Mouse (Mus musculus): ENCODE data around the gene Ooep. TPM values are rescaled to one million over a fixed set of nuclear protein-coding genes. Genes with fewer than 3 reads are reported as not detected.

The Ooep gene
- polyA plus RNA-seq, 1 experiment: 6.3 TPM

DNA sequence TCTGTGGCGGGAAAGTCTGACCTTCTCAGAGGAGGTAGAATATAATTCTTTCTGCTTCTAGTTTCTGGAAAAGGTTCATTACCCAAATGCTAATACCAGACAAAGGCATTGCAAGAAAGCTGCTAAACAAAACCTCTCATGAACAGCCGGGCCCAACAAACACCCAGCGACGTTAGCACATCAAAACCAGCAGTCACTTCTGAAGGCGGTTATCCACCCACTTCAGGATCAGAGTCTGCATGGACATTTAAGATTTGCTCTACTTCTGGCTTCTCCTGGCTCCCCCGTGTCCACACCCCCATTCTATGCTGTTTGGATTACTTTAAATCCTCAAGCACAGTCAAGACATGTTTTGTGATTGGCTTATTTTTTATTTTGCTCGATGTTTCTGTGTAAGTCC lies 16.1 kb upstream of the Ooep start:
- TF ChIP-seq POLR2A (IDR thresholded peaks at IDR 0.05; ENCODE audit: borderline replicate concordance, control insufficient read depth, low read depth, low read length) (no peak), CTCF (IDR thresholded peaks at IDR 0.05; ENCODE audit: control insufficient read depth, insufficient read depth, low read length) (no peak)
- Histone ChIP-seq H3K27ac (ENCODE audit: control insufficient read depth, insufficient read depth, low read depth, low read length, poor library complexity) (no peak overlapping the region), H3K4me1 (ENCODE audit: control insufficient read depth, insufficient read depth, low read length) (no peaks in the 10 kb centered on the region), H3K4me3 (replicated peaks; ENCODE audit: control insufficient read depth, low read depth, low read length) (no peak overlapping the region)
- 67% methylated on average over 7 of the region's 7 CpGs for WGBS

DNA sequence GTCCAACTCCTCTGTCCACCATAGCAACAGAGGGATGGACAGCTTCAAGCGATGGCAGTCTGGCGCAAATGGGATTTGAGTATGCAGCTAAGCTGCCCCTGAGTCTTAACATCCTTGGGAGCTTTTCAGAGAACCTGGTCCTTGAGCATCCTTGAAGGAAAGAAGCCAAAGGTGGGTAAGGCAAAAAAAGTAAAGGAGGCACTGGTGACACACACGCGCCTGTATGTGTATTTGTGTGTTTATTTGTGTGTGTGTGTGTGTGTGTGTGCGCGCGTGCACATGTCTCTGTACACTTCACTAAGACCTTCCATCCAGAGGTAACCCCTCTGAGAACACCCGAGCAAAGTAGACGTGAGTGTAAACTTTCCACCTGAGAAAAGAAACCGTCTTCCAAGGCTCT lies 15.2 kb upstream of the Ooep start:
- H3K4me3 ChIP-seq (replicated peaks; ENCODE audit: control insufficient read depth, low read depth, low read length): no peak overlapping the region
- no peaks in the 10 kb centered on the region for H3K4me1 ChIP-seq (ENCODE audit: control insufficient read depth, insufficient read depth, low read length)
- TF ChIP-seq POLR2A (IDR thresholded peaks at IDR 0.05; ENCODE audit: borderline replicate concordance, control insufficient read depth, low read depth, low read length): no peak
- no peak for TF ChIP-seq CTCF (IDR thresholded peaks at IDR 0.05; ENCODE audit: control insufficient read depth, insufficient read depth, low read length)
- no peak overlapping the region for H3K27ac ChIP-seq (ENCODE audit: control insufficient read depth, insufficient read depth, low read depth, low read length, poor library complexity)
- 83% methylated on average over 10 of the region's 10 CpGs for whole genome bisulfite sequencing

DNA sequence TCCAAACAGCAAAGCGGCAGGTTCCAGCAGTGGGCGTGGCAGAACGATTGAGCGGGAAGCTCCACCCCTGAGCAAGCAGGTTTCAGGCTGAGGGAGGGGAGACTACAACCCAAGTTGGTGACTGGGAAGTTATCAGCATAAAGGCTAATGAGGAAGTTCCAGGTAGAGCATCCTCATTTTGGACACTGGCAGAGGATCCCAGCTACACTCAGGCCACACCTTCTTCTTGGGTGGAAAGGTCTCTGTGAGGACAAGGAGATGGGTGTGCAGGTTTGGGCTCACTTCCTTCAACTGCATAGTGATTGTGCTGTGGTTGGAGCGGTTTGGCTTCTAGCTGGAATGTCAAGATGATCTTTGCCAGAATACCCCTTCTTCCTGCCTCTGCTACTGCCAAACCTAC lies 11.5 kb upstream of the Ooep start:
- Histone ChIP-seq H3K4me3 (replicated peaks; ENCODE audit: control insufficient read depth, low read depth, low read length) (no peak overlapping the region), H3K4me1 (ENCODE audit: control insufficient read depth, insufficient read depth, low read length) (no peaks in the 10 kb centered on the region; the same call in 1 of the 2 replicates), H3K27ac (ENCODE audit: control insufficient read depth, insufficient read depth, low read depth, low read length, poor library complexity) (no peak overlapping the region)
- WGBS: 44% methylated on average over 5 of the region's 5 CpGs
- TF ChIP-seq POLR2A (IDR thresholded peaks at IDR 0.05; ENCODE audit: borderline replicate concordance, control insufficient read depth, low read depth, low read length): no peak
- no peak for TF ChIP-seq CTCF (IDR thresholded peaks at IDR 0.05; ENCODE audit: control insufficient read depth, insufficient read depth, low read length)

DNA sequence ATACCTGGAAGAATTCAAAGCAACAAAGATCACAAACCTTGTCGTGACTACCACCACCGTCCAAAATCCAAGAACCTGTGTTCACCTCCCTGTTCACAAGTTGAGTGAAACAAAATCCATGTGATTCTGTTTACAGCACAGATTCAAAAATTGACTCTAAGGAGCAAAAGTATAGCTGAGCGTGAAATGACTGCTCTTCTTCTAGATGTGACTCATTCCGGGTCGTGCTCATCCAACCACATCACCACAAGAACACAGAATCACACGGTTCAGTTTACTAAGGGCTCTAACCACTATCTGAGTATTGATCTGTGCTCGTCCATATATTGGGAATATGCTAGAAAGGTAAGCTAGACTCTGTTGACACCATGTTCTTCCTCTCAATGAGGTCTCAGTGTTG lies 8.4 kb upstream of the Ooep start:
- TF ChIP-seq POLR2A (IDR thresholded peaks at IDR 0.05; ENCODE audit: borderline replicate concordance, control insufficient read depth, low read depth, low read length) (no peak), CTCF (IDR thresholded peaks at IDR 0.05; ENCODE audit: control insufficient read depth, insufficient read depth, low read length) (no peak)
- H3K4me1 ChIP-seq (ENCODE audit: control insufficient read depth, insufficient read depth, low read length): no peaks in the 10 kb centered on the region; the same call in 1 of the 2 replicates
- WGBS: 82% methylated on average over 7 of the region's 7 CpGs
- no peak overlapping the region for H3K27ac ChIP-seq (ENCODE audit: control insufficient read depth, insufficient read depth, low read depth, low read length, poor library complexity)
- no peak overlapping the region for H3K4me3 ChIP-seq (replicated peaks; ENCODE audit: control insufficient read depth, low read depth, low read length)

DNA sequence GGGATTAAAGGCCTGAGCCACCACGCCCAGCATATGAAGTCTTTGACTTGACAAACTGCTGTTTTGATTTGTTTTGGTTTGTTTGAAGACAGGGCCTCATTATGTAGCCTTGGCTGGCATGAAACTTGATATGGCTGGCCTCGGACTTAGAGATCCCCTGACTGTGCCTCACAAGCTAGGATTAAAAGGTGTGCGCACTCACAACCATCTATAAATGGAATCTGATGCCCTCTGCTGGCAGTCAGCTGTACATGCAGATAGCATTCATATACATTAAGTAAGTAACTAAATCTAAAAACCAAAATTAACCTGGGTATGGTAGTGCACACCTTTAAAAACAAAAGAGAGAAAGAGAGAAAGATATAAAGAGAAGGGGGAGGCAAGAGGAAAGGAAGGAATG lies 7.4 kb upstream of the Ooep start:
- 54% methylated on average over 3 of the region's 3 CpGs for WGBS
- no peak overlapping the region for H3K4me3 ChIP-seq (replicated peaks; ENCODE audit: control insufficient read depth, low read depth, low read length)

DNA sequence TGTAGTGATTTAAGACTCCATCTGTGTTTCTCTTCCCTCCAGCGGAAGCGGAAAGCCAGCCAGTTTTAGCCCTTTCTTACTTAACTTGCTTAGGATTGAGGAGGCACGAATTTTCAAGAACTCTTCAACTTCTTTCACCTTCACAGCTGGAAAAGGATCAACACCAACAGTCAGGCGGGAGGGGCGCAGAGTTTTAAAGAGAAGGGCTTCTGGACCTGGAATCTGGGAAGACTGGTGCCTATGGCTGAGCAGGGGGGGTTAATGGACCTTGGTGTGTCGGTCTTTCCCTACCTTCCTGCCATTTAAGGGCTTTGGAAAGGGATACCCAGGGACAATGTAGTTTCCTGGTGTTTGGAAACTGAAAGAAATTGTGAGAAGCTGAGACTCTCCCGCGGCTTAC lies 979 bp downstream of the Ooep start:
- Histone ChIP-seq H3K4me3 (replicated peaks; ENCODE audit: control insufficient read depth, low read depth, low read length) (no peak overlapping the region), H3K4me1 (ENCODE audit: control insufficient read depth, insufficient read depth, low read length) (no peaks in the 10 kb centered on the region), H3K27ac (ENCODE audit: control insufficient read depth, insufficient read depth, low read depth, low read length, poor library complexity) (no peak overlapping the region)
- TF ChIP-seq CTCF (IDR thresholded peaks at IDR 0.05; ENCODE audit: control insufficient read depth, insufficient read depth, low read length) (no peak), POLR2A (IDR thresholded peaks at IDR 0.05; ENCODE audit: borderline replicate concordance, control insufficient read depth, low read depth, low read length) (no peak)
- 69% methylated on average over 8 of the region's 8 CpGs for WGBS

More for the DNA sequence above, 7.4 kb upstream of the Ooep start:
- 0 out of 2 replicates have a peak, but pooled peaks have one; percentile 20 for TF ChIP-seq CTCF (IDR thresholded peaks at IDR 0.05; ENCODE audit: control insufficient read depth, insufficient read depth, low read length)
- TF ChIP-seq POLR2A (IDR thresholded peaks at IDR 0.05; ENCODE audit: borderline replicate concordance, control insufficient read depth, low read depth, low read length): no peak
- Histone ChIP-seq H3K4me1 (ENCODE audit: control insufficient read depth, insufficient read depth, low read length) (no peaks in the 10 kb centered on the region; the same call in 1 of the 2 replicates), H3K27ac (ENCODE audit: control insufficient read depth, insufficient read depth, low read depth, low read length, poor library complexity) (no peak overlapping the region)

DNA sequence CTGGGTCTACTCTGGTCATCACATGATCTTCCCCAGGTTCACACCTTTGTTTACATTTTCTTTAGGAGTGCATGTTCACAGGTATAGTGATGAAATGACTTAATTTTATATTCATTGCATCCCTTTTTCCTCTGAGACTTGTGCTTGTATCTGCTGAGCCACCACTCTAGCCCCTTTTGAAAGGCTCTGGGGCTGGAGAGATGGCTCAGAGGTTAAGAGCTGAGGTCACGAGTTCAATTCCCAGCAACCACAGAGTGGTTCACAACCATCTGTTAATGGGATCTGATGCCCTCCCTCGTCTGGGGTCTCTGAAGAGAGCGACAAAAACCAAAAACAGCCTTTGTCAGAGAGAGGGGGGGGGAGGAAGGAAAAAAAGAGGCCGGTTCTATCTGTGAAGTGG lies 3.0 kb downstream of the Ooep start:
- Histone ChIP-seq H3K27ac (ENCODE audit: control insufficient read depth, insufficient read depth, low read depth, low read length, poor library complexity) (no peak overlapping the region), H3K4me1 (ENCODE audit: control insufficient read depth, insufficient read depth, low read length) (no peaks in the 10 kb centered on the region), H3K4me3 (replicated peaks; ENCODE audit: control insufficient read depth, low read depth, low read length) (no peak overlapping the region)
- 68% methylated on average over 4 of the region's 4 CpGs for WGBS
- no peak for TF ChIP-seq CTCF (IDR thresholded peaks at IDR 0.05; ENCODE audit: control insufficient read depth, insufficient read depth, low read length)

DNA sequence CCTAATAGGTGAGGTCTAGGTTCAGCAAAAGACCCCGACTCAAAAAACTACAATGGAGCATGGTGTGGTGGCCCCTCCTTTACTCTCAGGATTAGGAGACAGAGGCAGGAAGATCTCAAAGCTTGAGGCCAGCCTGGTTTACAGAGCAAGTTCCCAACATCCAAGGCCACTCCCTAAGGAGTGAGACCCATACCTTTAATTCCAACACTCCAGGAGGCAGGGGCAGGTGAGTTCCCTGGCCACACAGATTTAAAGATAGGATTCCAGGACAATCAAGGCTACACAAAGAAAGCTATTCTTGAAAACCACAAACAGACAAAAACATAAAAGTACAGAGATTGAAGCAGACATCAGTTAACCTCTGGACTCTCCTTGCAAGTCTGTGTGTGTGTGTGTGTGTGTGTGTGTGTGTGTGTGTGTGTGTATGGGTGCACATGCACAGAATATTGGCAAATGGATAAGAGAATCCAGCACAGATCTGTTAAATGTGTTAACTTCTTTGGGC lies 3.6 kb downstream of the Ooep start:
- no peak for TF ChIP-seq POLR2A (IDR thresholded peaks at IDR 0.05; ENCODE audit: borderline replicate concordance, control insufficient read depth, low read depth, low read length)
- no peak for TF ChIP-seq CTCF (IDR thresholded peaks at IDR 0.05; ENCODE audit: control insufficient read depth, insufficient read depth, low read length)
- H3K4me3 ChIP-seq (replicated peaks; ENCODE audit: control insufficient read depth, low read depth, low read length): no peak overlapping the region
- WGBS: 80% methylated on average over 1 of the region's 1 CpGs
- H3K27ac ChIP-seq (ENCODE audit: control insufficient read depth, insufficient read depth, low read depth, low read length, poor library complexity): no peak overlapping the region
- no peaks in the 10 kb centered on the region for H3K4me1 ChIP-seq (ENCODE audit: control insufficient read depth, insufficient read depth, low read length)

DNA sequence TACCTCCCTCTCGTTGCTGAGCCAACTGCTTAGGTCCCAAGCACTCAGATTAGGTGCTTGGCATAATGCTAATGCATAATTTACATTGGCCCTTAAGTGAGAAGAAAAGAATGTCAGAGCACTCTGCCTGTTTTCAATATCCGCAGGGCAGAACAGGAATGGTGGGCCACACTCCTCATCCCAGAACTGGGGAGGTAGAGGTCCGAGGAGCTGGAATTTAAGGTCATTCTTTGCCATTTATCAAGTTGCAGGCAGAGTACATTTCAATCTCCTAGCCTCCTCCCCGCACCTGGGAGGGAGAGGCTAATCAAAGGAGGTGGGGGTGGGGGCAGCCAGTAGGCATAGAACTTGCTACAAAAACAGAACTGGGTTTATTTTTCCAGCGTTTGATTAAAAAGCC lies 4.1 kb downstream of the Ooep start:
- Histone ChIP-seq H3K4me1 (ENCODE audit: control insufficient read depth, insufficient read depth, low read length) (no peaks in the 10 kb centered on the region), H3K4me3 (replicated peaks; ENCODE audit: control insufficient read depth, low read depth, low read length) (no peak overlapping the region), H3K27ac (ENCODE audit: control insufficient read depth, insufficient read depth, low read depth, low read length, poor library complexity) (no peak overlapping the region)
- TF ChIP-seq CTCF (IDR thresholded peaks at IDR 0.05; ENCODE audit: control insufficient read depth, insufficient read depth, low read length) (no peak), POLR2A (IDR thresholded peaks at IDR 0.05; ENCODE audit: borderline replicate concordance, control insufficient read depth, low read depth, low read length) (no peak)
- 66% methylated on average over 5 of the region's 5 CpGs for WGBS

Data from bone marrow, adult 2 months (tissue).